Mouse (Mus musculus) gastrocnemius, postnatal 14 days (tissue): ENCODE results near the gene Olfr366. TPM values are rescaled to one million over a fixed set of nuclear protein-coding genes. Genes with fewer than 3 reads are reported as not detected.
"Not testable (repeated sequence)": the region's sequence is repeated elsewhere in the genome, so short reads cannot be mapped to it uniquely, and the experiment has no call there.

Source experiments
- DNase-seq: peaks from one replicate; pipeline ENCODE4 v3.0.0; 2021; ENCODE audit warnings: mixed read lengths
- intact Hi-C: fragments of 180-260 bp; cut with DNase I; formaldehyde crosslinking; loops from one replicate; pipeline ENCODE4 v1.15.1; 2025; ENCODE audit warnings: low total_unique reads
- long read RNA-seq, 2 experiments: library from polyadenylated mRNA; stranded (forward); transcript quantifications; one replicate each; pipeline ENCODE4 v2.0.0; 2021
- total RNA-seq, 2 experiments: library from RNA; stranded (reverse); gene quantifications; 2 replicates each; pipeline ENCODE4 v1.2.3; 2021

The Olfr366 gene
- total RNA-seq = not detected
- long read RNA-seq, experiment 1 = 0 reads
- long read RNA-seq, experiment 2 = 0 reads

GRCm38 (mm10) chr2:37211274-37211673, at the start of gene Olfr366:
Olfr366 (plus strand) TSS chr2:37211574.
- intact Hi-C loops = no loop called here

GRCm38 (mm10) chr2:37187898-37188297, 23.5 kb upstream of the Olfr366 start, which contains the start of gene Olfr365:
Olfr365 (plus strand) TSS chr2:37188198.
- intact Hi-C loops = no loop called here

More at GRCm38 (mm10) chr2:37211274-37211673, at the start of gene Olfr366:
- DNase-seq = no peak

GRCm38 (mm10) chr2:37261781-37262180, 50.4 kb downstream of the Olfr366 start:
- intact Hi-C loops, DNase-seq: not testable (repeated sequence)

More at GRCm38 (mm10) chr2:37187898-37188297, 23.5 kb upstream of the Olfr366 start, which contains the start of gene Olfr365:
- no peak for DNase-seq

Other genes with a start within 250 kb of the Olfr366 start
- gene Olfr357, start 217.7 kb upstream of the Olfr366 start, total RNA-seq = not detected
- gene Olfr358, start 202.2 kb upstream of the Olfr366 start, total RNA-seq = not detected
- gene Olfr360, start 145.8 kb upstream of the Olfr366 start, total RNA-seq = not detected
- not detected for gene Olfr361, start 122.3 kb upstream of the Olfr366 start, total RNA-seq
- gene Olfr362, start 93.7 kb upstream of the Olfr366 start, total RNA-seq = not detected
- gene Olfr364-ps1, start 72.3 kb upstream of the Olfr366 start, total RNA-seq = not detected
- not detected for gene Olfr365, start 23.4 kb upstream of the Olfr366 start, total RNA-seq
- not detected for gene Olfr368, start 114.9 kb downstream of the Olfr366 start, total RNA-seq
- 10 to 100 TPM; 16.6 to 20.9 TPM for gene Pdcl, start 147.8 kb downstream of the Olfr366 start, total RNA-seq
- gene Rc3h2, start 211.3 kb downstream of the Olfr366 start, total RNA-seq = 10 to 100 TPM; 30.4 to 33.4 TPM
- gene Zbtb26, start 231.6 kb downstream of the Olfr366 start, total RNA-seq = 1 to 10 TPM; 2.9 TPM
- gene Zbtb6, start 231.6 kb downstream of the Olfr366 start, total RNA-seq = 1 to 10 TPM; 3.3 to 3.9 TPM
- 10 to 100 TPM; 28.9 to 35.2 TPM for gene Rabgap1, start 231.7 kb downstream of the Olfr366 start, total RNA-seq